Mouse (Mus musculus): ENCODE measurements around the gene Fam189a2. TPM values are rescaled to one million over a fixed set of nuclear protein-coding genes. Genes with fewer than 3 reads are reported as not detected.

Gene Fam189a2
- polyA plus RNA-seq, 1 experiment from 2014 or later = 1.5 TPM

GRCm38 (mm10) chr19:24024131-24024530, 6.7 kb downstream of the Fam189a2 start:
- 68% methylated on average over 9 of the region's 9 CpGs for WGBS
- no peak overlapping the region for H3K4me3 ChIP-seq
- no peaks in the 10 kb centered on the region for H3K4me1 ChIP-seq
- H3K9ac ChIP-seq = no peak overlapping the region
- H3K9me3 ChIP-seq = no peaks in the 10 kb centered on the region
- no peaks in the 10 kb centered on the region for H3K36me3 ChIP-seq
- no peak overlapping the region for H3K4me2 ChIP-seq
- no peak for ATAC-seq (ENCODE audit: borderline replicate concordance, extremely low read depth, low FRiP score, low TSS enrichment)
- H3K27ac ChIP-seq = no peak overlapping the region
- peaks cover 8% of the 10 kb centered on the region; the same call in 1 of the 2 replicates for H3K27me3 ChIP-seq

- Histone ChIP-seq H3K4me3 (no peak overlapping the region), H3K27ac (no peak overlapping the region), H3K9me3 (no peaks in the 10 kb centered on the region), H3K4me1 (0 out of 2 replicates have a peak, but pooled peaks cover under 1% of the 10 kb centered on the region), H3K9ac (no peak overlapping the region), H3K36me3 (no peaks in the 10 kb centered on the region), H3K4me2 (no peak overlapping the region), H3K27me3 (0 out of 2 replicates have a peak, but pooled peaks cover 3% of the 10 kb centered on the region)
- WGBS = 84% methylated on average over 7 of the region's 7 CpGs
- no peak for ATAC-seq (ENCODE audit: borderline replicate concordance, extremely low read depth, low FRiP score, low TSS enrichment)
Measured at GRCm38 (mm10) chr19:24023351-24023750, 7.5 kb downstream of the Fam189a2 start.

GRCm38 (mm10) chr19:24022771-24023170, 8.0 kb downstream of the Fam189a2 start:
- Histone ChIP-seq H3K27me3 (no peaks in the 10 kb centered on the region), H3K27ac (no peak overlapping the region), H3K9ac (no peak overlapping the region), H3K36me3 (no peaks in the 10 kb centered on the region), H3K4me3 (no peak overlapping the region), H3K9me3 (no peaks in the 10 kb centered on the region), H3K4me1 (peaks cover 6% of the 10 kb centered on the region; the same call in 1 of the 2 replicates), H3K4me2 (no peak overlapping the region)
- ATAC-seq (ENCODE audit: borderline replicate concordance, extremely low read depth, low FRiP score, low TSS enrichment) = no peak
- WGBS = 72% methylated on average over 3 of the region's 3 CpGs

GRCm38 (mm10) chr19:24022301-24022700, 8.5 kb downstream of the Fam189a2 start:
- WGBS = 83% methylated on average over 6 of the region's 6 CpGs
- ATAC-seq (ENCODE audit: borderline replicate concordance, extremely low read depth, low FRiP score, low TSS enrichment) = no peak

GRCm38 (mm10) chr19:24020736-24021135, 10.1 kb downstream of the Fam189a2 start:
- no peaks in the 10 kb centered on the region for H3K9me3 ChIP-seq
- H3K4me1 ChIP-seq = peaks cover 15% of the 10 kb centered on the region
- H3K27ac ChIP-seq = no peak overlapping the region
- no peak overlapping the region for H3K4me2 ChIP-seq
- no peak for ATAC-seq (ENCODE audit: borderline replicate concordance, extremely low read depth, low FRiP score, low TSS enrichment)
- WGBS = 85% methylated on average over 3 of the region's 3 CpGs
- H3K36me3 ChIP-seq = no peaks in the 10 kb centered on the region
- H3K27me3 ChIP-seq = no peaks in the 10 kb centered on the region
- H3K4me3 ChIP-seq = no peak overlapping the region
- no peak overlapping the region for H3K9ac ChIP-seq

More at GRCm38 (mm10) chr19:24022301-24022700, 8.5 kb downstream of the Fam189a2 start:
- H3K9ac ChIP-seq = no peak overlapping the region
- H3K27ac ChIP-seq = no peak overlapping the region
- H3K4me3 ChIP-seq = no peak overlapping the region
- no peak overlapping the region for H3K4me2 ChIP-seq
- no peaks in the 10 kb centered on the region for H3K9me3 ChIP-seq
- no peaks in the 10 kb centered on the region for H3K36me3 ChIP-seq
- no peaks in the 10 kb centered on the region for H3K27me3 ChIP-seq
- peaks cover 9% of the 10 kb centered on the region; the same call in 1 of the 2 replicates for H3K4me1 ChIP-seq

- H3K27ac ChIP-seq = no peak overlapping the region
Measured at GRCm38 (mm10) chr19:24019609-24020008, 11.2 kb downstream of the Fam189a2 start.

GRCm38 (mm10) chr19:24018396-24018795, 12.4 kb downstream of the Fam189a2 start:
- Histone ChIP-seq H3K4me1 (peaks cover 15% of the 10 kb centered on the region), H3K27me3 (no peaks in the 10 kb centered on the region), H3K4me2 (no peak overlapping the region), H3K9ac (no peak overlapping the region), H3K4me3 (no peak overlapping the region), H3K36me3 (no peaks in the 10 kb centered on the region), H3K27ac (no peak overlapping the region), H3K9me3 (no peaks in the 10 kb centered on the region)
- WGBS = 71% methylated on average over 3 of the region's 3 CpGs
- ATAC-seq (ENCODE audit: borderline replicate concordance, extremely low read depth, low FRiP score, low TSS enrichment) = no peak

More at GRCm38 (mm10) chr19:24019609-24020008, 11.2 kb downstream of the Fam189a2 start:
- Histone ChIP-seq H3K27me3 (no peaks in the 10 kb centered on the region), H3K36me3 (no peaks in the 10 kb centered on the region), H3K4me2 (no peak overlapping the region), H3K9ac (no peak overlapping the region), H3K9me3 (no peaks in the 10 kb centered on the region), H3K4me3 (no peak overlapping the region), H3K4me1 (peaks cover 15% of the 10 kb centered on the region)
- no peak for ATAC-seq (ENCODE audit: borderline replicate concordance, extremely low read depth, low FRiP score, low TSS enrichment)
- WGBS = 88% methylated on average over 9 of the region's 9 CpGs

GRCm38 (mm10) chr19:24017892-24018291, 12.9 kb downstream of the Fam189a2 start:
- Histone ChIP-seq H3K4me2 (no peak overlapping the region), H3K4me3 (no peak overlapping the region), H3K36me3 (no peaks in the 10 kb centered on the region), H3K27me3 (no peaks in the 10 kb centered on the region), H3K9ac (no peak overlapping the region), H3K27ac (peak overlapping the region; percentile 61; the same call in 1 of the 2 replicates), H3K9me3 (no peaks in the 10 kb centered on the region), H3K4me1 (peaks cover 15% of the 10 kb centered on the region)
- WGBS = 23% methylated on average over 3 of the region's 3 CpGs
- ATAC-seq (ENCODE audit: borderline replicate concordance, extremely low read depth, low FRiP score, low TSS enrichment) = no peak

GRCm38 (mm10) chr19:24017427-24017826, 13.4 kb downstream of the Fam189a2 start:
- H3K27ac ChIP-seq = peak overlapping the region; percentile 61

GRCm38 (mm10) chr19:24016706-24017386, 14.0 kb downstream of the Fam189a2 start:
- Histone ChIP-seq H3K4me3 (no peak overlapping the region), H3K4me1 (peaks cover 15% of the 10 kb centered on the region), H3K27me3 (no peaks in the 10 kb centered on the region), H3K9me3 (no peaks in the 10 kb centered on the region), H3K9ac (no peak overlapping the region), H3K36me3 (no peaks in the 10 kb centered on the region), H3K27ac (peak overlapping the region; percentile 61), H3K4me2 (no peak overlapping the region)
- WGBS = 44% methylated on average over 3 of the region's 3 CpGs
- peak; percentile 49; the same call in 1 of the 2 replicates for ATAC-seq (ENCODE audit: borderline replicate concordance, extremely low read depth, low FRiP score, low TSS enrichment)

More at GRCm38 (mm10) chr19:24017427-24017826, 13.4 kb downstream of the Fam189a2 start:
- ATAC-seq (ENCODE audit: borderline replicate concordance, extremely low read depth, low FRiP score, low TSS enrichment) = no peak; the same call in 1 of the 2 replicates
- Histone ChIP-seq H3K27me3 (no peaks in the 10 kb centered on the region), H3K4me2 (no peak overlapping the region), H3K4me3 (no peak overlapping the region), H3K4me1 (peaks cover 15% of the 10 kb centered on the region), H3K9me3 (no peaks in the 10 kb centered on the region), H3K9ac (no peak overlapping the region), H3K36me3 (no peaks in the 10 kb centered on the region)
- 0% methylated on average over 1 of the region's 1 CpGs for WGBS

GRCm38 (mm10) chr19:24013241-24013640, 17.6 kb downstream of the Fam189a2 start:
- H3K4me2 ChIP-seq = no peak overlapping the region
- no peak for ATAC-seq (ENCODE audit: borderline replicate concordance, extremely low read depth, low FRiP score, low TSS enrichment)
- no peaks in the 10 kb centered on the region for H3K9me3 ChIP-seq
- no peak overlapping the region for H3K9ac ChIP-seq
- no peaks in the 10 kb centered on the region for H3K36me3 ChIP-seq
- WGBS = 67% methylated on average over 3 of the region's 3 CpGs
- H3K4me1 ChIP-seq = peaks cover 14% of the 10 kb centered on the region
- H3K4me3 ChIP-seq = no peak overlapping the region
- H3K27ac ChIP-seq = no peak overlapping the region
- no peaks in the 10 kb centered on the region for H3K27me3 ChIP-seq

- WGBS = 94% methylated on average over 8 of the region's 8 CpGs
- no peaks in the 10 kb centered on the region for H3K27me3 ChIP-seq
- no peak overlapping the region for H3K4me2 ChIP-seq
- ATAC-seq (ENCODE audit: borderline replicate concordance, extremely low read depth, low FRiP score, low TSS enrichment) = no peak
- H3K27ac ChIP-seq = no peak overlapping the region
- H3K4me3 ChIP-seq = no peak overlapping the region
- H3K9me3 ChIP-seq = no peaks in the 10 kb centered on the region
- H3K4me1 ChIP-seq = peaks cover 11% of the 10 kb centered on the region
- H3K36me3 ChIP-seq = no peaks in the 10 kb centered on the region
- no peak overlapping the region for H3K9ac ChIP-seq
Measured at GRCm38 (mm10) chr19:24012479-24012878, 18.3 kb downstream of the Fam189a2 start.
